Comparison of ENCODE assay signal across 24 mouse cellular contexts in the genomic region with DNA sequence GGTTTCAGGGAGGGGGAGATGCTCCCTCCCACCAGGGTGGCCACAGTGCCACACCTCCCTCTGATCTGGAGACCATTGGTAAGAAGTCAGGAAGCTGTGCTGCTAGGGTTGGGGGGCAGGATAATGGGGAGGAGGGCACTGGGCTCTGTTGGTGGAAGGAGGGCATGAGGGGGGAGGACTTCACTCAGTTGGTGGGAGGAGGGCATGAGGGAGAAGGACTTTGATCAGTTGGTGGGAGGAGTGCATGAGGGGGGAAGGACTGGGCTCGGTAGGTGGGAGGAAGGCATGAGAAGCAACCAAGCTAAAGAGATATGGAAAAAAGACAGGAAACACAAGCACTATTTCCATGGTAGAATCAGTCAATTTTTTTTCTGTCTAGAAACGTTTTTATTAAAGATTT.
"Had no signal": no experiment of that assay in that cellular context is flagged by ENCODE, and none has a peak within 500 bp of the region (broad histone marks: within the 10 kb centered on the region; RNA-seq: fewer than 3 reads in every experiment).

No protein-coding gene starts in this region.

- H3K27ac ChIP-seq: heart, adult 2 months; heart, embryonic 13.5 days; heart, embryonic 15.5 days; hindbrain, embryonic 13.5 days; hindbrain, embryonic 15.5 days; hindbrain, postnatal 0 days; limb, embryonic 13.5 days; limb, embryonic 15.5 days; liver, embryonic 12.5 days; liver, embryonic 14.5 days had no signal

- H3K27me3 ChIP-seq: heart, embryonic 13.5 days; heart, embryonic 15.5 days; hindbrain, embryonic 15.5 days; limb, embryonic 13.5 days; limb, embryonic 15.5 days had no signal

- H3K4me1 ChIP-seq: heart, embryonic 13.5 days; heart, embryonic 15.5 days; hindbrain, embryonic 13.5 days; limb, embryonic 13.5 days; limb, embryonic 15.5 days; liver, embryonic 12.5 days had no signal

- ATAC-seq: forebrain, postnatal 0 days; hindbrain, postnatal 0 days; intestine, embryonic 16.5 days; liver, embryonic 12.5 days had no signal

- H3K9me3 ChIP-seq: heart, embryonic 13.5 days; heart, embryonic 15.5 days; hindbrain, embryonic 13.5 days; hindbrain, embryonic 15.5 days; limb, embryonic 13.5 days; limb, embryonic 15.5 days; liver, embryonic 12.5 days had no signal

- DNase-seq: forebrain, postnatal 0 days; gastrocnemius, postnatal 14 days; gastrocnemius, postnatal 36 days; heart, adult 11 months; heart, adult 2 months; heart, postnatal 14 days; heart, postnatal 36 days; kidney, adult 18-20 months; kidney, postnatal 10 days; kidney, postnatal 36 days; layer of hippocampus, adult 9-11 months; layer of hippocampus, postnatal 36 days; left cerebral cortex, postnatal 4 days had no signal

- H3K4me3 ChIP-seq: heart, adult 2 months; heart, embryonic 13.5 days; heart, embryonic 15.5 days; hindbrain, embryonic 13.5 days; hindbrain, embryonic 15.5 days; limb, embryonic 13.5 days; limb, embryonic 15.5 days; liver, embryonic 12.5 days had no signal

- H3K9ac ChIP-seq: forebrain, postnatal 0 days; heart, embryonic 13.5 days; heart, embryonic 15.5 days; hindbrain, embryonic 13.5 days; hindbrain, embryonic 15.5 days; limb, embryonic 13.5 days; limb, embryonic 15.5 days; liver, embryonic 12.5 days; liver, embryonic 14.5 days had no signal

- H3K4me2 ChIP-seq: heart, embryonic 11.5 days; heart, embryonic 13.5 days; heart, embryonic 15.5 days; hindbrain, embryonic 13.5 days; hindbrain, embryonic 15.5 days; limb, embryonic 13.5 days; limb, embryonic 15.5 days; liver, embryonic 12.5 days had no signal
